Mouse (Mus musculus) limb, embryonic 11.5 days (tissue): ENCODE measurements around the gene Actr5. TPM values are rescaled to one million over a fixed set of nuclear protein-coding genes. Genes with fewer than 3 reads are reported as not detected.

Source experiments
- ATAC-seq: fragments of 200-750 bp; cut with Nextera tagmentation; 2 replicates; pipeline ENCODE4 v1.8.0; 2017; ENCODE audit warnings: low read depth; ENCODE audit not compliant: insufficient number of reproducible peaks, low FRiP score, low TSS enrichment
- DNase-seq: peaks from one replicate; pipeline ENCODE4 v3.0.0-alpha.2; 2015; ENCODE audit warnings: low spot score
- H3K27ac ChIP-seq: fragments of 300-500 bp; sonication (generic); replicated peaks from 2 replicates; pipeline ENCODE4 v1.5.1; 2014; ENCODE audit warnings: low read depth, mild to moderate bottlenecking, low read length
- H3K27me3 ChIP-seq: fragments of 300-500 bp; sonication (generic); 2 replicates; pipeline ENCODE4 v1.6.1; 2014; ENCODE audit warnings: mild to moderate bottlenecking, low read length, mixed read lengths; ENCODE audit not compliant: control insufficient read depth, insufficient read depth
- H3K36me3 ChIP-seq: fragments of 300-500 bp; sonication (generic); 2 replicates; pipeline ENCODE4 v1.6.1; 2014; ENCODE audit warnings: mild to moderate bottlenecking, low read length, moderate library complexity, mixed read lengths; ENCODE audit not compliant: control insufficient read depth, insufficient read depth
- H3K4me1 ChIP-seq: fragments of 300-500 bp; sonication (generic); 2 replicates; pipeline ENCODE4 v1.6.1; 2014; ENCODE audit warnings: low read length, mixed read lengths; ENCODE audit not compliant: control insufficient read depth, insufficient read depth
- H3K4me2 ChIP-seq: fragments of 300-500 bp; sonication (generic); 2 replicates; pipeline ENCODE4 v1.6.1; 2014; ENCODE audit warnings: low read depth, mild to moderate bottlenecking, moderate library complexity; ENCODE audit not compliant: severe bottlenecking
- H3K4me3 ChIP-seq: fragments of 300-500 bp; sonication (generic); 2 replicates; pipeline ENCODE4 v1.5.1; 2014; ENCODE audit warnings: low read depth, low read length
- H3K9ac ChIP-seq: fragments of 300-500 bp; sonication (generic); 2 replicates; pipeline ENCODE4 v1.6.1; 2014; ENCODE audit warnings: mild to moderate bottlenecking, low read length
- H3K9me3 ChIP-seq: fragments of 300-500 bp; sonication (generic); 2 replicates; pipeline ENCODE4 v1.6.1; 2016; ENCODE audit warnings: low read length; ENCODE audit not compliant: control insufficient read depth
- WGBS: fragments of 180-500 bp; shearing (Covaris S2); extraction: QIAGEN DNeasy Blood & Tissue Kit; methylation state at CpG from one replicate; pipeline ENCODE4 v1.1.7; 2014; 5-methylcytosine and 5-hydroxymethylcytosine counted together
- polyA plus RNA-seq: library from polyadenylated mRNA; unstranded; fragments of >200 nt; fragmentation: Nextera tagmentation; extraction: Ambion mirVana; gene quantifications from 2 replicates; pipeline ENCODE4 v1.2.1, GENCODE M21; 2014

Gene Actr5
- polyA plus RNA-seq, 1 experiment from 2014 or later, result 16.4 TPM

- no peak overlapping the region for H3K9ac ChIP-seq
- H3K4me3 ChIP-seq, result no peak overlapping the region
- no peak overlapping the region for H3K27ac ChIP-seq
- DNase-seq (peak; percentile 46), ATAC-seq (no peak)
- no peaks in the 10 kb centered on the region for H3K36me3 ChIP-seq
- WGBS, result 51% methylated on average over 4 of the region's 4 CpGs
- H3K4me2 ChIP-seq, result no peak overlapping the region
- peaks cover 14% of the 10 kb centered on the region for H3K27me3 ChIP-seq
- no peaks in the 10 kb centered on the region for H3K9me3 ChIP-seq
- peaks cover 14% of the 10 kb centered on the region for H3K4me1 ChIP-seq
These were observed 48.8 kb downstream of the Actr5 start for GRCm38 (mm10) chr2:158673493-158673892.

GRCm38 (mm10) chr2:158674131-158674530 lies 49.4 kb downstream of the Actr5 start:
- H3K27me3 ChIP-seq, result peaks cover 7% of the 10 kb centered on the region
- no peak for DNase-seq
- no peaks in the 10 kb centered on the region for H3K36me3 ChIP-seq
- ATAC-seq, result no peak
- H3K4me1 ChIP-seq, result peaks cover 12% of the 10 kb centered on the region
- H3K9me3 ChIP-seq, result no peaks in the 10 kb centered on the region
- H3K4me2 ChIP-seq, result no peak overlapping the region
- 68% methylated on average over 6 of the region's 6 CpGs for WGBS
- H3K9ac ChIP-seq, result no peak overlapping the region
- no peak overlapping the region for H3K27ac ChIP-seq
- no peak overlapping the region for H3K4me3 ChIP-seq

GRCm38 (mm10) chr2:158674759-158675158 lies 50.1 kb downstream of the Actr5 start:
- no peak overlapping the region for H3K27ac ChIP-seq
- no peak for ATAC-seq

DNA sequence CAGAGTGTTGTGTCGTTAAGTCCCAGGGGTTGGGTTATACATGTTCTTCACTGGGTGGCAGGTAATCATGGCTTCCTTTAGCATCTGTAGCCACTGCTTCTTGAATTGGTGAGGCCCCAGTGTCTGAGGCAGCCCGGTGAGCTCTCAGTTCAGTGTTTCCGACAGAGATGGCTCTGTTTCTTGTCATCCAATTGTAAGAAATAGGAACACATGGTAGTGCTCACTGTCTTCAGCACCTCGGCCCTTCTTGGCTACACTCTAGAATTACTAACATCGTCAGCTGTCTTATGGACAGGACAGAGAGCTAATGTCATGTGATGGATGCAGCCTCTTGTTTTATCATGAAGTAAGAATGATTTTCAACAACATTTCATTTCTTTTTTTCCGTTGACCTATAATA lies 50.5 kb downstream of the Actr5 start:
- Histone ChIP-seq H3K9ac (no peak overlapping the region), H3K36me3 (no peaks in the 10 kb centered on the region), H3K4me3 (no peak overlapping the region), H3K27me3 (no peaks in the 10 kb centered on the region; the same call in 1 of the 2 replicates), H3K9me3 (no peaks in the 10 kb centered on the region), H3K27ac (no peak overlapping the region), H3K4me1 (peaks cover 12% of the 10 kb centered on the region), H3K4me2 (no peak overlapping the region)
- ATAC-seq, result no peak
- no peak for DNase-seq
- WGBS, result 72% methylated on average over 6 of the region's 6 CpGs

More at GRCm38 (mm10) chr2:158674759-158675158, 50.1 kb downstream of the Actr5 start:
- H3K4me3 ChIP-seq, result no peak overlapping the region
- peaks cover 1% of the 10 kb centered on the region for H3K27me3 ChIP-seq
- no peak overlapping the region for H3K9ac ChIP-seq
- no peak overlapping the region for H3K4me2 ChIP-seq
- no peak for DNase-seq
- 85% methylated on average over 7 of the region's 7 CpGs for WGBS
- H3K36me3 ChIP-seq, result no peaks in the 10 kb centered on the region
- H3K4me1 ChIP-seq, result peaks cover 12% of the 10 kb centered on the region
- H3K9me3 ChIP-seq, result no peaks in the 10 kb centered on the region

DNA sequence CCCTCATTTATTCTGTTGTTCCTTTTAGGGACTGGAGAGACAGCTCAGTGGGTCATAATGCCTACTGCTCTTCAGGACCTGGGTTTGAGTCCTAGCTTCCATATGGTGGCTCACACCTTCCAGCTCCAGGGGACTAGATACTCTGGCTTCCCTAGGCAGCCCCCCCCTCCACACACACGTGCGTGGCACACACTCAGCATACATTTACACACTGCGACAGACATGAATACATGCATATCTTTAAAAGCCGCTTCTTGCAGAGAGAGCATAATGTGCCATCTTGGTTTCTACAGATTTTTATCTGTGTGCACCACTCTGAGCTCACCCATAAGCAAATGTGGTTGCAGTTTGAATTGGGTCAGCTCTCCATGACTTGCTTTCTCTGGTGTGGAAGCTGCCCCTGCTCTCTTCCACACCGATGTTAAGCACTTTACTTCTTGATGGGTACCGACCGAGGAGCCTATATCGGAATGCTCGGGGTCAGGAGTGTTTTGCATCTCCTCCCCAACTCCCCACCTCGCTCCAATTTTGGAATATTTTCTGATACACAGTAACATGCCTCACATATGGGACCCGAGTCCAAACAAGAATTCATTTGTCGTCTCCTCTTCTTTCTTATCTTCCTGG lies 51.3 kb downstream of the Actr5 start:
- no peak overlapping the region for H3K27ac ChIP-seq
- no peak overlapping the region for H3K9ac ChIP-seq
- H3K27me3 ChIP-seq, result no peaks in the 10 kb centered on the region
- WGBS, result 91% methylated on average over 12 of the region's 12 CpGs
- no peaks in the 10 kb centered on the region for H3K36me3 ChIP-seq
- DNase-seq (no peak), ATAC-seq (no peak)
- H3K4me3 ChIP-seq, result no peak overlapping the region
- H3K4me2 ChIP-seq, result no peak overlapping the region
- no peaks in the 10 kb centered on the region for H3K9me3 ChIP-seq
- H3K4me1 ChIP-seq, result peaks cover 10% of the 10 kb centered on the region

DNA sequence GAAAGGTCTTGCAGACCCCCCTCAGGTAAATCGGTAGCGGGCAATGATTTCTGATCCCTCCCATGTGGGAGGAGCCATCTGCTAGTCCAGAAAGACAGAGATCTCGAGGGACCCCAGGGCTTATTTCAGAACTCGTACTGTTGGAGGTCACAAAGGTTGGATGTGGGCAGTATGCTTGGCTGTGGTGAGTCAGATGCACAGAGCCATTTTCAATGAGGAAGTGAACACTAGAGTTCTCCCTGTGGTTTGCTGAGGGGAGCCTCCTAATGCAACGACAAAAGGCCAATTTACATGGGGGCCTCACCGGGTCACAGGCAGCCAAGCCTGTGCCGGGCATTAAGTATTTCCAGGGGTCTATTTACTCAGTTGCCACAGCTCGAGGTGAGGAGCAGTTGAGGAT lies 53.3 kb downstream of the Actr5 start:
- DNase-seq (no peak), ATAC-seq (no peak)
- no peaks in the 10 kb centered on the region for H3K27me3 ChIP-seq
- H3K36me3 ChIP-seq, result no peaks in the 10 kb centered on the region
- no peak overlapping the region for H3K4me3 ChIP-seq
- H3K4me1 ChIP-seq, result peaks cover 8% of the 10 kb centered on the region
- no peak overlapping the region for H3K9ac ChIP-seq
- H3K9me3 ChIP-seq, result no peaks in the 10 kb centered on the region
- H3K27ac ChIP-seq, result no peak overlapping the region
- H3K4me2 ChIP-seq, result no peak overlapping the region
- WGBS, result 75% methylated on average over 8 of the region's 8 CpGs

DNA sequence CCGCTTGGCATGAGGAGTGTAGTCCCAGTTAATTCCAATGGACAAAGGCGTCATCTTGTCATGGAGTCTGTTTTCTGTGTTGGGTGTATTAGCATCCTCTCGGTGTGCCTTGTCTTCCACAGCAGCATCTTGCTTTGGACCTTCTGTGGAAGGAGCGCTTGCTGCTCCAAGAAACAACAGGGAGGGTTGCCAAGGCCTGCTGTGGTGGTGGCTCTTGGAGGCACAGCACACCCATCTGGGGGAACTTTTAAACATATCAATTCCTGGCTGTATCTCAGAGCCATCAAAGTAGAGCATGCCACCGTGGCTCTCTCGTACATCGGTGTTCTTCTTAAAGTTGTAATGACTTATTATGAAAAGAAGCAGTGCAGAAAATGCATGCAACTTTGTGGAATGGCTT lies 54.4 kb downstream of the Actr5 start:
- H3K4me3 ChIP-seq, result no peak overlapping the region
- H3K9ac ChIP-seq, result no peak overlapping the region
- no peaks in the 10 kb centered on the region for H3K36me3 ChIP-seq
- ATAC-seq (no peak), DNase-seq (no peak)
- peaks cover 3% of the 10 kb centered on the region; the same call in 1 of the 2 replicates for H3K4me1 ChIP-seq
- H3K27me3 ChIP-seq, result no peaks in the 10 kb centered on the region
- no peaks in the 10 kb centered on the region for H3K9me3 ChIP-seq
- H3K4me2 ChIP-seq, result no peak overlapping the region
- WGBS, result 95% methylated on average over 7 of the region's 7 CpGs
- H3K27ac ChIP-seq, result no peak overlapping the region

DNA sequence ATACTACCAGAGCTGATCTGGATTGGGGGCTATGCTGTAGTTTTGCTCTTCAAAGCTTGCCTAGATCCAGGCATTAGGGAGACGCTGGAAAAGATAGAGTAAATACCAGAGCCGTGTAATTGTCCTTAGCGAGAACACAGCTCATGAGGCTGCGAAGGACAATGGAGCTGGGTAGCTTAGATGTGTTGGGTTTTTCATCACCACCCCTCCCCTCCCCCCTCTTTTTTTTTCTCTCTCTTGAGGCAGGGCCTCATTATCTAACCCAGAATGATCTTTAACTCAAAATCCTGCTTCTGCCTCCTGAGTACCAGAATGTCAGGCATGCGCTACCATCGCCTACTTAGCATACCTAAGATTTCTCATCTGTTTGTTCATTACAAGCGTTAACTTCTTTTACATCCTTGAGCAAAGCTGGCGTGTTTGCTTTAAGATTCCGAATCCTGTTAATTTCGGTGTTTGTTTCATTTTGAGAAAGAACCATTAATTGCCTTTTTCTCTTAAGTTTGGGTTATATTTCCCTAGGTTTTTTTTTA lies 55.7 kb downstream of the Actr5 start:
- no peaks in the 10 kb centered on the region for H3K9me3 ChIP-seq
- H3K27me3 ChIP-seq, result no peaks in the 10 kb centered on the region
- peaks cover 3% of the 10 kb centered on the region; the same call in 1 of the 2 replicates for H3K4me1 ChIP-seq
- ATAC-seq, result no peak
- H3K9ac ChIP-seq, result no peak overlapping the region
- 81% methylated on average over 10 of the region's 10 CpGs for WGBS
- no peak overlapping the region for H3K27ac ChIP-seq
- no peak for DNase-seq
- H3K4me2 ChIP-seq, result no peak overlapping the region
- no peaks in the 10 kb centered on the region for H3K36me3 ChIP-seq
- no peak overlapping the region for H3K4me3 ChIP-seq

DNA sequence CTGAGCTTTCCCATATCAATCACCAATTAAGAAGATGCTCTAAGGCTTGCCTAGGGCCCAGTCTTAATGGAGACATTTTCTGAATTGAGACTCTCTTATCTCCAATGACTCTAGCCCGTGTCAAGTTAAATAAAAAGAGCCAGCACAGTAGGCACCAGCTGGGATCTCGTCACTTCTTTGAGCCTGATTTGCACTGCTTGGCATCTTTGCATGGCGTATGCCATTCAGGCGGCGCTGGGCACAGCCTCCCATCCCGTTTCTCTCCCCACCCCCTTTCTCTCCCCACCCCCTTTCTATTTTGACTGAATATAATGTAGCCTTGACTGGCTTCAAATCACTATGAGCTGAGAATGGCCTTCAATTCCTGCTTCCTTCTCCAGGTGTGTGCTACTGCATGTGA lies 57.0 kb downstream of the Actr5 start:
- H3K9ac ChIP-seq, result no peak overlapping the region
- 83% methylated on average over 6 of the region's 6 CpGs for WGBS
- ATAC-seq, result no peak

More for the DNA sequence above, 57.0 kb downstream of the Actr5 start:
- Histone ChIP-seq H3K27ac (no peak overlapping the region), H3K9me3 (no peaks in the 10 kb centered on the region), H3K4me3 (no peak overlapping the region), H3K36me3 (no peaks in the 10 kb centered on the region), H3K27me3 (no peaks in the 10 kb centered on the region), H3K4me2 (no peak overlapping the region), H3K4me1 (peaks cover 3% of the 10 kb centered on the region; the same call in 1 of the 2 replicates)
- DNase-seq, result no peak
